Mouse (Mus musculus): Measurements from ENCODE around the gene Pml.

- TF ChIP-seq CTCF (conservative IDR thresholded peaks at IDR 0.05; ENCODE audit: low read length), result no peak
- peak; percentile 70; the same call in 1 of the 2 replicates for TF ChIP-seq POU5F1 (IDR thresholded peaks at IDR 0.05; ENCODE audit: borderline replicate concordance, low read length)
These were observed 29.5 kb upstream of the Pml start for GRCm38 (mm10) chr9:58278821-58279723.

Data from E14TG2a.4 (cell line).